Mouse (Mus musculus) lung, embryonic 15.5 days (tissue): Measurements from ENCODE around the gene Zfp933. TPM values are rescaled to one million over a fixed set of nuclear protein-coding genes. Genes with fewer than 3 reads are reported as not detected.
A peak's percentile ranks its signal among the peaks of the same experiment; 100 is the strongest.

Experiments used
- ATAC-seq: fragments of 200-750 bp; cut with Nextera tagmentation; 2 replicates; pipeline ENCODE4 v1.8.0; 2017; ENCODE audit warnings: moderate number of reproducible peaks, borderline replicate concordance; ENCODE audit not compliant: low FRiP score, low TSS enrichment; ENCODE audit errors: extremely low read depth
- H3K27ac ChIP-seq: fragments of 300-500 bp; sonication (generic); 2 replicates; pipeline ENCODE4 v1.5.1; 2015; ENCODE audit warnings: moderate library complexity, mild to moderate bottlenecking, inconsistent platforms
- H3K27me3 ChIP-seq: fragments of 300-500 bp; sonication (generic); 2 replicates; pipeline ENCODE4 v1.6.1; 2015; ENCODE audit warnings: inconsistent platforms
- H3K36me3 ChIP-seq: fragments of 300-500 bp; sonication (generic); 2 replicates; pipeline ENCODE4 v1.6.1; 2015; ENCODE audit warnings: inconsistent platforms
- H3K4me1 ChIP-seq: fragments of 300-500 bp; sonication (generic); 2 replicates; pipeline ENCODE4 v1.6.1; 2015; ENCODE audit warnings: inconsistent platforms
- H3K4me2 ChIP-seq: fragments of 300-500 bp; sonication (generic); 2 replicates; pipeline ENCODE4 v1.6.1; 2015; ENCODE audit warnings: inconsistent platforms, mild to moderate bottlenecking, moderate library complexity
- H3K4me3 ChIP-seq: fragments of 300-500 bp; sonication (generic); 2 replicates; pipeline ENCODE4 v1.5.1; 2015; ENCODE audit warnings: mild to moderate bottlenecking, inconsistent platforms
- H3K9ac ChIP-seq: fragments of 300-500 bp; sonication (generic); 2 replicates; pipeline ENCODE4 v1.6.1; 2015; ENCODE audit warnings: inconsistent platforms
- H3K9me3 ChIP-seq: fragments of 300-500 bp; sonication (generic); 2 replicates; pipeline ENCODE4 v1.6.1; 2016; ENCODE audit warnings: inconsistent platforms
- WGBS: fragments of 180-500 bp; shearing (Covaris S2); methylation state at CpG from one replicate; pipeline ENCODE4 v1.1.7; 2015; 5-methylcytosine and 5-hydroxymethylcytosine counted together
- polyA plus RNA-seq: library from polyadenylated mRNA; unstranded; fragments of >200 nt; fragmentation: Nextera tagmentation; extraction: Ambion mirVana; gene quantifications from 2 replicates; pipeline ENCODE4 v1.2.1, GENCODE M21; 2015

Gene Zfp933
- polyA plus RNA-seq = 4.6 and 5.0 TPM in 2 replicates

- peak within 1 kb of the TSS; percentile 63 for H3K9ac ChIP-seq
- peak within 1 kb of the TSS; percentile 75 for H3K4me3 ChIP-seq
- no peaks in the 10 kb centered on the region for H3K27me3 ChIP-seq
- peaks cover 11% of the 10 kb centered on the region for H3K4me1 ChIP-seq
- ATAC-seq = peak; percentile 91
- WGBS = 3% methylated on average over 23 of the region's 23 CpGs
- no peaks in the 10 kb centered on the region for H3K9me3 ChIP-seq
- no peak within 1 kb of the TSS for H3K27ac ChIP-seq
- H3K36me3 ChIP-seq = peaks cover 25% of the 10 kb centered on the region
- H3K4me2 ChIP-seq = peak within 1 kb of the TSS; percentile 64
These were observed at the start of gene Zfp933 for GRCm38 (mm10) chr4:147847614-147848583. Gene Zfp933, minus strand, starts transcription at chr4:147848366.

DNA sequence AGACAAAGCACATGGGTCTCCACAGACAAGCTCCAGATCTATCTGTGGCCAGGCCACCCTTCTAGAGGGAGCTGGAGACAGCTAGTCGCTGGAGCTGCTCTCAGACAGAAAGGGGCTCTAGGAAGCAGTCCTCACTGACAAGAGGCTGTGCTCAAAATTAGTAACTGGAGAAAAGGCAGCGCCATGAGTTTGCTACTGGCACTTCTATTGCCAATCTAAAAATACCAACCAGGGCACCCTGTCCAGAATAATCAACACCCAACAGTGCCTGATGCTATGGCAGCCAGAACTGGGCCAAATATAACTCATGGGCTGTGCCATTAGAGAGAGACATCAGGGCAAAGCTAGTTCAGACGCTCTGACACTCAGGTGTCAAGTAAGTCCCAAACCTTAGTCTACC lies 49.2 kb upstream of the Zfp933 start:
- H3K9ac ChIP-seq = no peak overlapping the region
- no peak for ATAC-seq
- H3K9me3 ChIP-seq = no peaks in the 10 kb centered on the region
- H3K27me3 ChIP-seq = no peaks in the 10 kb centered on the region
- no peaks in the 10 kb centered on the region for H3K4me1 ChIP-seq
- H3K4me3 ChIP-seq = no peak overlapping the region
- 81% methylated on average over 3 of the region's 3 CpGs for WGBS
- H3K36me3 ChIP-seq = peaks cover 53% of the 10 kb centered on the region
- no peak overlapping the region for H3K4me2 ChIP-seq
- H3K27ac ChIP-seq = no peak overlapping the region

- Histone ChIP-seq H3K4me1 (no peaks in the 10 kb centered on the region), H3K4me2 (no peak overlapping the region), H3K36me3 (peaks cover 62% of the 10 kb centered on the region), H3K27me3 (no peaks in the 10 kb centered on the region), H3K4me3 (no peak overlapping the region), H3K27ac (no peak overlapping the region), H3K9ac (no peak overlapping the region), H3K9me3 (no peaks in the 10 kb centered on the region)
- ATAC-seq = no peak
- WGBS = 48% methylated on average over 1 of the region's 1 CpGs
These were observed 48.2 kb upstream of the Zfp933 start for GRCm38 (mm10) chr4:147896411-147896810.

DNA sequence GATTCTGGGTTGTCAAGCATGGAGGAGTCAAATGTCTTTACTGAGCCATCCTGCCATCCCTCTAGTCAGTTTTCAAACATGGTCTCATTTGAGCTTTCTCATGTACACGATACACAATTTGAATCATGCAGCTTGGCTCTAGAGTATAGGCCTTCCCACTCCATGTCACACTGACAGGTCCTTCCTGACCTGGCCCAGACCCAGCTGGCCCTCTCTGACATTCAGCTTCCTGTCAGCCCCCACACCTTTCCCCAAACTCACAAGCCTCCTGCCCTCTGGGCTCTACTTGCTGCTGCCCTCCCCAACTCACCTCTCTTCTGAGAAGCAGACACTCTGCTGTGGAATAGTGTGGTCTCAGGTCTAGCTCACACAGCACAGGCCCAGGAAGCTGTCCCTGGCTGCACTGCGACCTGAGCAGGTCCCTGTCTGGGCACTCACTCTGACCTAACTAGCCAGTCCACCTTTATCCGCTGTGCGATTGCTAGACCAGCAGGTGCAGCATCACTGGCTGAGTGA lies 47.7 kb upstream of the Zfp933 start:
- Histone ChIP-seq H3K4me3 (no peak overlapping the region), H3K4me1 (no peaks in the 10 kb centered on the region), H3K27ac (no peak overlapping the region), H3K36me3 (peaks cover 67% of the 10 kb centered on the region), H3K27me3 (no peaks in the 10 kb centered on the region), H3K9me3 (no peaks in the 10 kb centered on the region), H3K9ac (no peak overlapping the region), H3K4me2 (no peak overlapping the region)
- WGBS = 89% methylated on average over 4 of the region's 4 CpGs
- ATAC-seq = no peak

DNA sequence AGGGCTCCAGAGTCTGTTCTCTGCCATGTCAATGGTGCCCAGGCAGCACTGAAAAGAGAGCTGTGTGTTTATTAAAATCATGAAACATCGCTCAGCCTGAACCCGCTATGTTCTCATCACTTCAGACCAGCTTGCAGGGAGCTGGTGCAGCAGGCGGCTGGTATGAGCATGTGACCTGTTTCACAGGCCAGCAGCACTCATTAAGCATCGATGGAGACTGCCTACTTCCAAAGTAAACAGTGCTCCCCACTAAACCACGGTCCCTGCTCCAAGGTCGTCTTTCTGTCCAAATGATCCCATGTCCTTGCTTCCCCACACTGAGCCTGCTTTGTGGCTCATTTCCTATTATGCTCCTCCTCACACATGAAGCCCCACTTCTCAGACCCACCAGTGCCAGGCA lies 42.2 kb upstream of the Zfp933 start:
- Histone ChIP-seq H3K27me3 (no peaks in the 10 kb centered on the region), H3K4me2 (no peak overlapping the region), H3K4me1 (no peaks in the 10 kb centered on the region), H3K27ac (no peak overlapping the region), H3K4me3 (no peak overlapping the region), H3K36me3 (peaks cover 75% of the 10 kb centered on the region), H3K9ac (no peak overlapping the region), H3K9me3 (no peaks in the 10 kb centered on the region)
- WGBS = 78% methylated on average over 6 of the region's 6 CpGs
- no peak for ATAC-seq

DNA sequence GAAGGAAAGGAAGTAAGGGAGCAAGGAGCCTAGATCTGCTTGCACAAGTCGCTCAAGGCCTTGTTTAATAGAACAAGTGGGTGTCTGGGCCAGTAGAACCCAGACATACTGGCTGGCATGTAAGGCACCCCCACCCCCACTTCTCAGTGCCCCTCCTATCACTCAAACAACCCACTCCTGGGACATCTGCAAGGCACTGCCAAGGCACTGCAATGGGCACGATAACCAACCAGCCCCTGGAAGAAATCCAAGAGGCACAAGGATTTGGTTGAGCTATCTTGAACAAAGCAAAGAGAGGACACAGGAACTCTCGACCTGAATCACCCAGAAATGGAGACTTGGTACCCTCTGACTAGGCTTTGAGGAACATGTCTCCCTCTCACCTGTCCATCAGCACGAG lies 40.1 kb upstream of the Zfp933 start:
- no peak for ATAC-seq
- Histone ChIP-seq H3K9me3 (no peaks in the 10 kb centered on the region), H3K27ac (no peak overlapping the region), H3K4me1 (no peaks in the 10 kb centered on the region), H3K4me2 (no peak overlapping the region), H3K9ac (no peak overlapping the region), H3K4me3 (no peak overlapping the region), H3K36me3 (peaks cover 74% of the 10 kb centered on the region), H3K27me3 (no peaks in the 10 kb centered on the region)
- 81% methylated on average over 4 of the region's 4 CpGs for WGBS

GRCm38 (mm10) chr4:147887277-147887676 lies 39.1 kb upstream of the Zfp933 start:
- peaks cover 82% of the 10 kb centered on the region for H3K36me3 ChIP-seq
- ATAC-seq = no peak
- 89% methylated on average over 7 of the region's 7 CpGs for WGBS

DNA sequence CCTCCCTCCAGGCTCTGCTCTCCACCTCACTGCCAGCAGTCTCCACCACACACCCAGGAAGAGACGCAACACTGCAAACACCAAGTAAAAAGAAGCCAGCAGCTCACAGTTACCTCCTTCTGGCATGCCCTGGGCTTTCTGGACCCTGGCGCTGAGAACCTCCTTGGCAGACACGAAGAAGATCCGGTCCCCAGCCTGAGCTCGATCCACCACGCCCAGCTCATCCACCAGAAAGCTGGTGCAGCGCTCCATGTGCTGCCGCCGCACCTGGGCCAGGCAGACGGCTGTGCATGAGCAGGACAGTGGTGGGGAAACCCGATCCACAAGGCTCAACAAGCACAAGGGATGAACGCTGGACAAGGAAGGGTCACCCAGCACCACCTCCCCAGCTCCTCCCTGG lies 38.0 kb upstream of the Zfp933 start:
- Histone ChIP-seq H3K4me1 (no peaks in the 10 kb centered on the region), H3K4me3 (no peak overlapping the region), H3K4me2 (no peak overlapping the region), H3K9me3 (no peaks in the 10 kb centered on the region), H3K27ac (no peak overlapping the region), H3K36me3 (peaks cover 82% of the 10 kb centered on the region), H3K27me3 (no peaks in the 10 kb centered on the region), H3K9ac (no peak overlapping the region)
- 91% methylated on average over 12 of the region's 12 CpGs for WGBS
- no peak for ATAC-seq

More at GRCm38 (mm10) chr4:147887277-147887676, 39.1 kb upstream of the Zfp933 start:
- Histone ChIP-seq H3K4me2 (no peak overlapping the region), H3K27me3 (no peaks in the 10 kb centered on the region), H3K27ac (no peak overlapping the region), H3K9me3 (no peaks in the 10 kb centered on the region), H3K4me1 (no peaks in the 10 kb centered on the region), H3K9ac (no peak overlapping the region), H3K4me3 (no peak overlapping the region)

DNA sequence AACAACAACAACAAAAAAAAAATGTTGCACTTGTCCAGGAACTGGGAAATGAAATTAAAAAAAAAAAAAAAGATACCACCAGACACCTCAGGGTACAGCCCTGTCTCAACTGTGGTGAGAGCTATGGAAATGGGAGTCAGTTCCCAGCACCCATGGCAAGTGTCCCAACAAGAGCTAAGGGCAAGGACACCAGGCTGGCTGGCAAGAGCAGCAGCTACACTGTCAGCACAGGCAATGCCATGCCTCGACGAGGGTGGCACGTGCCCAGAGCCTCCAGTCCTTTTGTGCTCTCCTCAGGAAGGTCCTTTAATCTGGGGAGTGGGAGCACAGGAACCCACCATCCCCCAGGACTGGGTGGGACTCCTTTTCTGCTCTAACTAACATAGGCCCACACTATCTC lies 36.0 kb upstream of the Zfp933 start:
- Histone ChIP-seq H3K27me3 (no peaks in the 10 kb centered on the region), H3K27ac (no peak overlapping the region), H3K4me2 (no peak overlapping the region), H3K4me1 (no peaks in the 10 kb centered on the region), H3K9ac (no peak overlapping the region), H3K36me3 (peaks cover 79% of the 10 kb centered on the region), H3K9me3 (no peaks in the 10 kb centered on the region), H3K4me3 (no peak overlapping the region)
- WGBS = 88% methylated on average over 3 of the region's 3 CpGs
- no peak for ATAC-seq

GRCm38 (mm10) chr4:147883041-147883440 lies 34.9 kb upstream of the Zfp933 start:
- Histone ChIP-seq H3K4me3 (no peak overlapping the region), H3K27ac (no peak overlapping the region), H3K4me1 (no peaks in the 10 kb centered on the region), H3K9me3 (no peaks in the 10 kb centered on the region), H3K9ac (no peak overlapping the region), H3K27me3 (no peaks in the 10 kb centered on the region), H3K36me3 (peaks cover 80% of the 10 kb centered on the region), H3K4me2 (no peak overlapping the region)
- no peak for ATAC-seq
- 75% methylated on average over 6 of the region's 6 CpGs for WGBS

DNA sequence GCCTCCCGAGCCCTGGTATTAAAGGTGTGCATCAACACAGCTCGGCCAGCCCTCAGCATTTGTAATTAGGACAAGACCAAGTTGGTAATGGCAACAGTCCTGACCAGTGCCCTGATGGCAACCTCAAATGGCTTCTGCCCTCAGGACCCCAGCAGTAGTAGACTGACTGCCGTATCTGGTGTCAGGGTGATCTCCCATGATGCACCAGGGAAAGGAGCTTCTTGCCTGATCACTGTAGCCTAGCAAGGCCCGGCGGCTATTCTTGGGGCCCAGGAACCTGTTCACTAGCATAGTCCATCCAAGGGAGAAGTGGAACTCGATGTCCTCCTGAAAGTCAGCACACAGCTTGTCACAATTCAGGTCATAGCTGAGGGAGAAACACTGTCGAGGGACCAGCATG lies 33.6 kb upstream of the Zfp933 start:
- Histone ChIP-seq H3K27ac (no peak overlapping the region), H3K4me1 (no peaks in the 10 kb centered on the region), H3K36me3 (peaks cover 72% of the 10 kb centered on the region), H3K4me2 (no peak overlapping the region), H3K27me3 (no peaks in the 10 kb centered on the region), H3K9me3 (no peaks in the 10 kb centered on the region), H3K4me3 (no peak overlapping the region), H3K9ac (no peak overlapping the region)
- ATAC-seq = no peak
- WGBS = 92% methylated on average over 7 of the region's 7 CpGs

GRCm38 (mm10) chr4:147879865-147880264 lies 31.7 kb upstream of the Zfp933 start:
- peaks cover 73% of the 10 kb centered on the region for H3K36me3 ChIP-seq
- H3K9ac ChIP-seq = no peak overlapping the region
- H3K4me3 ChIP-seq = no peak overlapping the region

More at GRCm38 (mm10) chr4:147879865-147880264, 31.7 kb upstream of the Zfp933 start:
- no peak overlapping the region for H3K4me2 ChIP-seq
- no peaks in the 10 kb centered on the region for H3K9me3 ChIP-seq
- 41% methylated on average over 5 of the region's 5 CpGs for WGBS
- ATAC-seq = no peak
- no peak overlapping the region for H3K27ac ChIP-seq
- no peaks in the 10 kb centered on the region for H3K27me3 ChIP-seq
- no peaks in the 10 kb centered on the region for H3K4me1 ChIP-seq
